Mouse (Mus musculus) liver, postnatal 0 days (tissue): ENCODE results near the gene Gm49661.

Experiments
- CTCF ChIP-seq: sonication (generic); IDR thresholded peaks from 2 replicates; pipeline ENCODE4 v1.5.1; 2016; ENCODE audit warnings: antibody characterized with exemption, low read depth
- EP300 ChIP-seq: IDR thresholded peaks from 2 replicates; pipeline ENCODE4 v1.6.1; 2016; ENCODE audit warnings: antibody characterized with exemption, low read depth, mild to moderate bottlenecking

- TF ChIP-seq CTCF (no peak), EP300 (no peak)
These were observed 43.7 kb downstream of the Gm49661 start for GRCm38 (mm10) chr8:84925557-84925956.
